Mouse (Mus musculus): ENCODE measurements around the gene Mettl9.
A peak's percentile ranks its signal among the peaks of the same experiment; 100 is the strongest.

Mettl9 gene

DNA sequence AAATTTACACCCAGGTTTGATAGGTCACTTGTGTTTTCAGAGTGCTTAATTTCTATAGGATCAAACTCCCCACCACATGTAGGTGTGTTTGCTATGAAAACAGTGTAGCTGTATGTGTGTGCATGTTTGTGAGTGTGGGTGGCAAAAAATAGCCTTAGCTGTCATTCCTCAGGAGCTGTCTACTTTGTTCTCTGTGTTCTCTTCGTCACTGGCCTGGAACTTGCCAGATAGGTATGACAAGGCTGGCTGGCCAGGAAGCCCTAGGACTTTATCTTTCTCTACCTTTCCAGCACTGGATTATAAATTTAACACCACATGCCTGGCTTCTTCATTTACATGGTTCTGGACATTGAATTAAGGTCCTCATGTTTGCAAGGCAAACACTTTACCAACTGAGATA lies 10.0 kb downstream of the Mettl9 start:
- no peak for DNase-seq (ENCODE audit: inconsistent ontology term)

DNA sequence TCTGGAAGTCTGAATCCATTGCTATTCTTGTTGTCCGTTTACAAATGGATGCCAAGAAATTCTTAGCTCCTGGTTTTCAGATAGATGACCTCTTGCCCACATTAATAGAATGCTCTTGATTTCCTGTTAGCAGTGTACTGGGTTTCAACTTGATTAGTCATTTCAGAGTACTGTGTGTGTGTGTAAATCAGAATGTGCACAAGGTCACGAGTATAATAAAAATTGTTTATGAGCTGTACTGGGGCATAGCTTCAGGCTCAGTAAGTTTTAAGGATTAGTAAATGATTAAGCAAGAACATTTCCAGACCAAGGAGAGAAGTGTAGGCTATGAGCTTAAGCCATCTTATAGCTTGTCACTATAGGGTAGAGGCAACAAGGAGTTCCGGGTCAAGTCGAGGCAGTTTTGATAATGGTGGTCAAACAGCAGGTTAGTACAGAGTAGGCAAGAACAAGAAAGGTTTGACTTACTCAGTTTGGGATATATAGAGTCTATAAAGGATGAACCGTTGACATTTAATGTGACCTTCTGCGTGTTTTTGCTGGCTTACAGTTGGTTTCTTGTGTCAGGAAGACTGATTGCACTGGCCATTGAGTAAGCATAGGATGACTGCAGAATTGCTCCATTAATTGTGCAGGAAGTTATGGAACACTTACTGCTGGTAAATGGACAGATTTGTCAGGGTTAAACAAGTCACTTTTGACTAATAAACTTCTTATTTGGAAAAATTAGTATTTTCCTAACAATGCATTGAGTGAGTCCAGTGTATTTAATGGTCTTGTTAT lies 11.6 kb downstream of the Mettl9 start:
- DNase-seq (ENCODE audit: inconsistent ontology term), result peak; percentile 78

GRCm38 (mm10) chr7:121047624-121048023 lies 13.4 kb downstream of the Mettl9 start:
- DNase-seq (ENCODE audit: inconsistent ontology term), result no peak

DNA sequence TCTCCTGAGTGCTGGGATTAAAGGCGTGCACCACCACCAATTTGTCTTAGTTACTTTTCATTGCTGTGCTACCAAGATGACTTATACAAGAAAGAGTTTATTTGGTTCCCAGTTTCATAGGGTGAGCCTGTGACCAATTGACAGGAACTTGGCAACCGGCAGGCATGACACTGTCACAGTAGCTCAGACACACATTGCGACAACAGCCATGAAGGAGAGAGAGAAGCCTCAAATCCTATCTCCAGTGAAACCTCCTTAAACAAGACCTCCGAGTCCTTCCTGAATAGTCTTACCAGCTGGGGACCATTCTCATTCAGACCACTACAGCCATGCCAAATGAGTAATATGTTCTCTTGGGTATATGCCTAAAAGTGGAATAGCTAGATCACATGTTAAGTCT lies 18.8 kb downstream of the Mettl9 start:
- no peak for DNase-seq (ENCODE audit: inconsistent ontology term)

DNA sequence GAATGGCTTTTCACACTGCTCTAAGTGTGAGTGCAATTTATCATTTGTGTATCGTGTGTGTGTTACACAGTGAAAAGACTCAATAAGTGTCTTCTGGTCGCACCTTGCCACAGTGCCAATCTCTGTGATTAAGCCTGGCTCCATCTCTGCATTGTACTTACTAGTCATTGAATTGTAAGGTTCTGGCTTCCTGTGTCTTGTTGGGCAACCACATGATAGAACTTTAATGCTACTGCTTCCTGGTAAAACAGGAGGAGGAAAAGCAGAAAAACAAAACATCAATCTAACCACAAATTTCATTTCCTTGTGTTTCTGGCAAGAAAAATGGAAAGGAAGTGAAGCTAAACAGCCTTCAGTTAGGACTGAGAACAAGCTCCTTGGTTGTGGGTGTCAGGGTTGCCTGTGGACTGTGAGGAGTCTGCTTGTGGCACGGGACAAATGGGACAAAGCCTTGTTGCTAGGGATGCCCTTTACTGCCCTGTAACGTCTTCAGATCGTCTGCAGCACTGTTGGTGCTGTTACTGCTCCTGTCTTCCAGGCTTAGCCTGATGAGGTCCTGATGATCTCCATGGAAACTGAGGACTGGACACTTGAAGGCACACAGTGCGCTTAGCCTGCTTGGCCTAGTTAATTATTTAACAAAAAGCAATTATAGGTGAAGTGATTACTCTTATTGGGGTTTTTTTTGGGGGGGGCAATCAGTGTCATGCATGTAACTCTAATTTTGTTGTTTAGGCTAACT lies 25.4 kb downstream of the Mettl9 start:
- no peak for DNase-seq (ENCODE audit: inconsistent ontology term)

GRCm38 (mm10) chr7:121064309-121064708 lies 30.1 kb downstream of the Mettl9 start:
- DNase-seq (ENCODE audit: inconsistent ontology term), result no peak

- no peak for DNase-seq (ENCODE audit: inconsistent ontology term)
These were observed 37.0 kb downstream of the Mettl9 start for GRCm38 (mm10) chr7:121071276-121071675.

DNA sequence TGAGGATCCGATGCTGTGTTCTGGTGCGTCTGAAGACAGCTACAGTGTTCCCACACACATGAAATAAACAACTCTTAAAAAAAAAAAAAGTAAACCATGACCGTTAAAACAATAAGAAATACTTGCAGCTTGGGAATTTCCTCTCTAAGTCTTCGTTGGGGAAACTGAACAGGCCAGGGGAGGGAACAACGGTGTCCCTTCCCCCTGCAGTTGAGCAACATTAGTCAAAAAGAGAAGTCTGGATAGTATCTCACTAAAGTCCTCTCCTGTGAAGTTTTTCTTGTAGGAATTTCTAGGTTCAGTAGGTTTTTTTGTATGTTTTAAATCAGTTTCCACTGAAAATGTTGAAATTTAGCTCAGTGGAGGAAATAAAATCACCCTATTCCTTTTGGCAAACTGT lies 38.3 kb downstream of the Mettl9 start:
- no peak for DNase-seq (ENCODE audit: inconsistent ontology term)

GRCm38 (mm10) chr7:121074281-121074680 lies 40.0 kb downstream of the Mettl9 start, which contains the start of gene Igsf6:
Gene Igsf6, minus strand, starts transcription at chr7:121074572.
- peak; percentile 13 for DNase-seq (ENCODE audit: inconsistent ontology term)

DNA sequence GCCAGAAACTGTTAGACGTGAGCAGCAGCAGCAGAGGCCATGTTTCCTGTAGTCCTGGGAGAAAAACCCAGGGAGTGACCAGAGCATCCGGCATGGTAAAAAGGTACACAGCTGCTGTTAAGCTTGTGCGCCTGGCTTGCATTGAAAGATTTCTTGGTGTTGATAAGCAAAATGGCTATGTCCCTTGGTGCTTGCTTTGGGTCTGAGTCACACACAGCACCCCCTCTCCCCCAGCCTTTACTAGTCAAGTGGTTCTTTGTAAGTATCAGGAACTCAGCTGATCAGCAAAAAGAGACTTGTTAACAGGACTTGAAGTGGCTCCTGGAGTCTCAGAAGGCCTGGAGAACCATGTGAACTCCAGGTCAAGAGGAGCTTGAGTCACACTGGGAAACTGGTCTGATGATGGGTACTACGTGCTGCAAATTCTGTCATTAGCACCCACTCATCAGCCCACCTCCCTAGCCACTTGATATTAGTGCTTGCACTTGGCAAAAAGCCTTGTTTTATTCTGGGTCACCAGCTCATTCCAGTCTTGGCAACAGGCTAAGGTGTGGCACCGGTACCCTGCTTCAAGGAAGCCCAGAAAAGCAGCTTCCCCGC lies 40.7 kb downstream of the Mettl9 start:
- no peak for DNase-seq (ENCODE audit: inconsistent ontology term)

DNA sequence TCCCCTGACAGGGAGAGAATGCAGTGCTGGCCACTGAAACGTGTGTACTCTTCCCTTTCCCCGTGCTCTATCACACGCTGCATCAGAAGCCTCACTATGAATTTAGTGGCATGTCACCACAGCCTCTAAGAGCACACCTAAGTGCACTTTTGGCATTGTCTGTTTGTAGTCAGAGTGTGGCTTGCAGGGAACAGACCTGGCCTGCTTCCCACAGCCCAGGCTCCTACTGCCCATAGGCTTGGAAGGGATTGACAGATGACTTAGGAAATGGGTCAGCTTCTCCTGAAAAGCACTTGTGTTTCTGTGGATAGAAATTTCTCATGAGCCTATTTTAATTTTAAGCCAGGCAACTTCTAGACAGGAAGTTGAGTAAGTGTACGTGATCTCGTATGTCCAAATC lies 41.2 kb downstream of the Mettl9 start:
- DNase-seq (ENCODE audit: inconsistent ontology term), result no peak

- DNase-seq (ENCODE audit: inconsistent ontology term), result no peak
These were observed 43.1 kb downstream of the Mettl9 start for GRCm38 (mm10) chr7:121077311-121077710.

GRCm38 (mm10) chr7:121077829-121078228 lies 43.6 kb downstream of the Mettl9 start:
- peak; percentile 51 for DNase-seq (ENCODE audit: inconsistent ontology term)

- DNase-seq (ENCODE audit: inconsistent ontology term), result no peak
These were observed 47.1 kb downstream of the Mettl9 start, which contains the start of gene Otoa for GRCm38 (mm10) chr7:121081350-121081749. Gene Otoa, plus strand, starts transcription at chr7:121081650.

GRCm38 (mm10) chr7:121081816-121082215 lies 47.6 kb downstream of the Mettl9 start:
- no peak for DNase-seq (ENCODE audit: inconsistent ontology term)

DNA sequence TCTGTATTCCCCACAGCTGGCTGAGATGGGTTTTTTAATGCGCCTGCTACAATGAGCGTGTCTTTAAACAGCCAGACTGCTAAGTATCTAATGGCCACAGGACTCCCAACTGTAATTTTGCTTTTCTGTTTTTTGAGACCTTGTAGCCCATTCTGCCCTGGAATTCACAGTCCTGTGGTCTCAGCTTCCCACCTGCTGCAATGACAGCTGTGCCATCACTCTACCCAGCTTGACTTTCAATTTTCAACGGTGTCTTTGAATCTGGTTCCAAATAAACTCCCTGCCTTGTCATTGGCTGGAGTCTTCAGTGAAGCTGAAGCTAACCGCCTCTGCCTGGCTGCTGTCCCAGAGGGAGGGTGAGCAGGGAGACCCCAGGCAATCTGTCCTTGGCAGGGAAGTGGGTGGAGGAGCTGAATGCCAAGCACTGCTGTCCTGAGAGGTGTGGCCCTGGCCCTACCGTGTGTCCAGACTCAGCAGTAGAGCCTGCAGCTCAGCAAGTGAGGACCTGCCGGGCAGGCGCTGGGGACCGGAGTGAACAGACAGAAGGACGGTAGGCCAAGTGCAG lies 48.8 kb downstream of the Mettl9 start:
- no peak for DNase-seq (ENCODE audit: inconsistent ontology term)

DNA sequence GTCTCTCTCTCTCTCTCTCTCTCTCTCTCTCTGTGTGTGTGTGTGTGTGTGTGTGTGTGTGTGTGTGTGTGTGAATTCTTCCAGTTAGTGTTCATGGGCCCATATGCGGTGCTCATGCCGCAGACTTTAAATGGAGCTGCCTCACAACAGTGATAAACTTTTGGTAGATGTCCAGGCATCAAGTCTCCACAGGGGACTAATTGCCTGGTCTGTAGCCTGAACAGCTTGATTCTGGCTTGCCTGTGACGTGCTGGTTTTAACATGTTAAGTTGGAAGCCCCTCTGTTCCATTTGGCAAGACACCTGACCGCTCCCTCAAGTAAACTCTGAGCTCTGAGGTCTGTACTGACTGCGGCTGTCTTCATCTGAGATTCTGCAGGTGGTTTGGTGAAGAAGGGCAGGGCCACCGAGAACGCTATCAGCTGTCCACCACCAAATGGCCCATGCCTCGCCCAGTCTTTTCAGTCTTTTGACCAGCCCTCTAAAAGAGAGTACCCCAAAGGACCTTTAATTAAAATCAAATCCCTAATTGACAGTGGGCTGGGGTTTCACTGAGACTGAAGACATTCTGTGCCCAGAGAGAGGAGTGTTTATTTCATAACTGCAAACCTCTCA lies 50.7 kb downstream of the Mettl9 start:
- DNase-seq (ENCODE audit: inconsistent ontology term), result no peak

DNA sequence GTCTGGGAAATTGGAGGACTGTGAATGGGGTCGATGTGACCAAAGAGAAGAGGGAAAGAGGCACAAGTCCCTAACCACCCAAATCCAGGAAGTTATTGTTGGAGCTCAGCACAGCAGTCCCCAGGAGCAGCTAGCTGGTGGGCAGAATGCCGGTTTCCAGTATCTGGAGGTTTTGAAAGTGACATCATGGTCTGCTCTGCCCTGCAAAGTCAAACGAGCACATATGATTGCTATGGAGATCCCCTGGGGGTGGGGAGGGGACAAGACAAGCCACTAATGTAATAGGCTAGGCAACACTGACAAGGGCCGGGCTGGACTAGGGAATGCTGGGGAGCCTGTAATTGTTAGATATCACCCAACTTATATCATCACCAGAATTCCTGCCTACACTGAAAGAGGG lies 51.3 kb downstream of the Mettl9 start:
- DNase-seq (ENCODE audit: inconsistent ontology term), result peak; percentile 78

DNA sequence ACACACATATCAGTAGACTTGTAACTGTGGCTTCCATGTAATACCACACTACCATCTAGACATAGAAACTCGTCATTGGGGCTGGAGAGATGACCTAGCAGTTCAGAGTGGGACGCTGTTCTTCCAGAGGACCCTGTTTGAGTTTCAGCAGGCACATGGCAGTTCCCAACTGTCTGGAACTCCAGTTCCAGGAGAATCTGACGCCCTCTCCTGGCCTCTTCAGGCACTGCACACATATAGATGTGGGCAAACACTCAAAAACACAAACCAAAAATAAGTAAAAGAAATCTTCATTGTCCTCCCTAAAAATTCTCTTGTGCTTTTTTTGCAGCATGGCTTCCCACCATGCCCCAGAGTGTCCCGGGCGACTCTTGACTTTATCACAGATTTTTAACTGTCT lies 54.5 kb downstream of the Mettl9 start:
- DNase-seq (ENCODE audit: inconsistent ontology term), result no peak

DNA sequence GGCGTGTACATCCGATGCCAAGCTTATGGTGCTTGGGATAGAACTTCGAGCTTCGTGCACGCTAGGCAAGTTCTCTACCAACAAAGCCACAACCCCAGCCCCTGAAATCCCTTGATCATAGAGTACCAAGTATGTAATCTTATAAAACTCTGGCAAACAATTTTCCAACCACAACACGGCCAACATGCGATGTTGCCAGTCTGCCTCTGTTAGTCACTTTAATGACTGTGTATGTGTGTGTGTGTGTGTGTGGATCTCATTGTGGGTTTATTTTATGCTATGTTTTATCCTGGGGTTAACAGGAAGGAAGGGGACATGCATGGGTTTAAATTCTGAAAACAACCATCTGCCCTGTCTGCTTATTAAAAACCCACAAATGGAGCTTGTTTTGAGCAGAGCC lies 56.5 kb downstream of the Mettl9 start:
- no peak for DNase-seq (ENCODE audit: inconsistent ontology term)

- no peak for DNase-seq (ENCODE audit: inconsistent ontology term)
These were observed 58.8 kb downstream of the Mettl9 start for GRCm38 (mm10) chr7:121093026-121093425.

Measured in Muller cell, postnatal 12 days (primary cell).